Mouse (Mus musculus) neural tube, embryonic 11.5 days (tissue): ENCODE results near the gene Rps8. TPM values are rescaled to one million over a fixed set of nuclear protein-coding genes. Genes with fewer than 3 reads are reported as not detected.

Source experiments
- ATAC-seq: fragments of 200-750 bp; cut with Nextera tagmentation; 2 replicates; pipeline ENCODE4 v1.8.0; 2017; ENCODE audit warnings: moderate number of reproducible peaks, mild to moderate bottlenecking, moderate TSS enrichment, moderate library complexity; ENCODE audit not compliant: insufficient read depth, low FRiP score, low TSS enrichment
- DNase-seq: peaks from one replicate; pipeline ENCODE4 v3.0.0-alpha.2; 2015; ENCODE audit warnings: low spot score
- H3K27ac ChIP-seq: fragments of 300-500 bp; sonication (generic); 2 replicates; pipeline ENCODE4 v1.5.1; 2014; ENCODE audit warnings: low read depth, mild to moderate bottlenecking, low read length
- H3K27me3 ChIP-seq: fragments of 300-500 bp; sonication (generic); 2 replicates; pipeline ENCODE4 v1.6.1; 2014; ENCODE audit warnings: mild to moderate bottlenecking, low read length, mixed read lengths; ENCODE audit not compliant: control insufficient read depth, insufficient read depth
- H3K36me3 ChIP-seq: fragments of 300-500 bp; sonication (generic); 2 replicates; pipeline ENCODE4 v1.6.1; 2014; ENCODE audit warnings: mild to moderate bottlenecking, low read length, moderate library complexity, mixed read lengths; ENCODE audit not compliant: control insufficient read depth, insufficient read depth
- H3K4me1 ChIP-seq: fragments of 300-500 bp; sonication (generic); 2 replicates; pipeline ENCODE4 v1.6.1; 2014; ENCODE audit warnings: low read length, mixed read lengths; ENCODE audit not compliant: control insufficient read depth, insufficient read depth
- H3K4me2 ChIP-seq: fragments of 300-500 bp; sonication (generic); 2 replicates; pipeline ENCODE4 v1.6.1; 2014; ENCODE audit warnings: low read depth, mild to moderate bottlenecking, moderate library complexity
- H3K4me3 ChIP-seq: fragments of 300-500 bp; sonication (generic); 2 replicates; pipeline ENCODE4 v1.5.1; 2014; ENCODE audit warnings: low read depth, low read length
- H3K9ac ChIP-seq: fragments of 300-500 bp; sonication (generic); 2 replicates; pipeline ENCODE4 v1.6.1; 2014; ENCODE audit warnings: mild to moderate bottlenecking, low read length
- H3K9me3 ChIP-seq: fragments of 300-500 bp; sonication (generic); 2 replicates; pipeline ENCODE4 v1.6.1; 2016; ENCODE audit warnings: low read length; ENCODE audit not compliant: control insufficient read depth
- WGBS: fragments of 180-500 bp; shearing (Covaris S2); extraction: QIAGEN DNeasy Blood & Tissue Kit; methylation state at CpG from one replicate; pipeline ENCODE4 v1.1.7; 2014; 5-methylcytosine and 5-hydroxymethylcytosine counted together
- polyA plus RNA-seq: library from polyadenylated mRNA; unstranded; fragments of >200 nt; fragmentation: Nextera tagmentation; extraction: Ambion mirVana; gene quantifications from 2 replicates; pipeline ENCODE4 v1.2.1, GENCODE M21; 2014

The Rps8 gene
- polyA plus RNA-seq, 1 experiment from 2014 or later = 818 TPM

GRCm38 (mm10) chr4:117131890-117132793 lies 23.9 kb downstream of the Rps8 start:
- peak; percentile 79 for DNase-seq
- Histone ChIP-seq H3K4me2 (peak overlapping the region; percentile 81), H3K36me3 (peaks cover 3% of the 10 kb centered on the region), H3K9ac (peak overlapping the region; percentile 76), H3K4me3 (peak overlapping the region; percentile 78), H3K4me1 (peaks cover 29% of the 10 kb centered on the region), H3K27me3 (no peaks in the 10 kb centered on the region), H3K9me3 (no peaks in the 10 kb centered on the region), H3K27ac (peak overlapping the region; percentile 72)
- peak; percentile 68 for ATAC-seq
- 4% methylated on average over 7 of the region's 7 CpGs for WGBS

DNA sequence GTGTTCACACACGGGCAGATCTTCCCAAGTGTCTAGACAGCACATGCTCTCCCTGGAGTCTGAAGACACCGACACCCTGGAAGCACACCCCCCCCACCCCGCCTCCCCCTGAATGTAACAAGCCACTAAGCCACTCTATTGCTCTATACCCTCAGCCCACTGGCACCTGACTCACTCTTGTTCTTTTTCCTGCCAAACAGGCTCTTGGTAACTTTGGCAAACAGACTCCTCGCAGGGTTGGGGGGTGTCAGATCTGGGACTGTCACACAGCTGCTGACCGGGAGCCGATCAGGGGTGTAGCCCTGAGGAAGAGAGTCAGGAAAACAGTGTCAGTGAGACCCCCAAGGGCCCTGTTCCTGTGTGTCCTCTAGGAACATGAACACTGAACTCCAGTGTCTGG lies 24.8 kb downstream of the Rps8 start:
- H3K9ac ChIP-seq = peak overlapping the region; percentile 26; the same call in 1 of the 2 replicates
- H3K27ac ChIP-seq = peak overlapping the region; percentile 72
- H3K4me3 ChIP-seq = peak overlapping the region; percentile 78
- peaks cover 3% of the 10 kb centered on the region for H3K36me3 ChIP-seq
- H3K9me3 ChIP-seq = no peaks in the 10 kb centered on the region
- H3K4me2 ChIP-seq = peak overlapping the region; percentile 81
- peaks cover 29% of the 10 kb centered on the region for H3K4me1 ChIP-seq
- ATAC-seq (no peak), DNase-seq (no peak)
- WGBS = 61% methylated on average over 6 of the region's 6 CpGs
- H3K27me3 ChIP-seq = no peaks in the 10 kb centered on the region

GRCm38 (mm10) chr4:117130790-117131189 lies 25.3 kb downstream of the Rps8 start:
- Histone ChIP-seq H3K9ac (no peak overlapping the region), H3K4me3 (no peak overlapping the region), H3K27me3 (no peaks in the 10 kb centered on the region), H3K4me2 (peak overlapping the region; percentile 81; the same call in 1 of the 2 replicates), H3K36me3 (peaks cover 3% of the 10 kb centered on the region), H3K9me3 (no peaks in the 10 kb centered on the region), H3K27ac (peak overlapping the region; percentile 72), H3K4me1 (peaks cover 31% of the 10 kb centered on the region)
- ATAC-seq (no peak), DNase-seq (peak; percentile 57)
- WGBS = 51% methylated on average over 6 of the region's 6 CpGs

- H3K9me3 ChIP-seq = no peaks in the 10 kb centered on the region
- peaks cover 41% of the 10 kb centered on the region for H3K4me1 ChIP-seq
- ATAC-seq (no peak), DNase-seq (no peak)
- no peak overlapping the region for H3K27ac ChIP-seq
- no peaks in the 10 kb centered on the region for H3K27me3 ChIP-seq
- peaks cover 3% of the 10 kb centered on the region for H3K36me3 ChIP-seq
- H3K9ac ChIP-seq = no peak overlapping the region
- no peak overlapping the region for H3K4me2 ChIP-seq
- no peak overlapping the region for H3K4me3 ChIP-seq
- 89% methylated on average over 33 of the region's 33 CpGs for WGBS
Observed at GRCm38 (mm10) chr4:117127991-117128686, 27.9 kb downstream of the Rps8 start.

DNA sequence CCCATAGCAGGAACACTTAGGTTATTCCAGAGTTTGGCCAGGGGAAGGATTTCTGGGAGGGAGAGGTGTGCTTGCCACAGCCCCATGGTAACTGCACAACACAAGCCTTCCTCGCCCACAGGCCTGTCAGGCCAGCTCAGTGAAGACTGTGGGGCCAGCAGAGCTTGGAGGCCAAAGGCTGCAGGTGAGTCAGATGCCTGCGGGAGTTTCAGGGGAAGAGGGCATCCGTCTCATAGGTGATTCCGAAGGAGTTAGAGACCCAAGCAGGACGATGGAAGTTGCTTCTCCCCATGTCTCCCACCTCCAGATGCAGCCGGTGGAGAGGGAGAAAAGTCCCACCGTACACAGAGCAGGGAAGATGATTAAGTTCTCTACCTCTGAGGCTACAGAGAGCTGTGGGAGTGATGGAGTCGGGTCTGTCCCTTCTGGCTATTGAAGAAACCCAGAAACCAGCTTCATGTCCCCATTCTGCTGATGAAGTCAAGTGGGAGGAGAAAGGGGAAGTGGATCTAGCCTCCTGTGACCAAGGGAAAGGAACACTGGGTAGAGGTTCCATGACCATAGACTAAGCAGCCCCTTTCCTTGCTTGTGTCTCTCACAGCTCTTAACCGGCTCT lies 29.3 kb downstream of the Rps8 start, which contains the start of gene Tctex1d4:
Gene Tctex1d4, plus strand, starts transcription at position 120 of the 616 bp plus-strand sequence.
- H3K9ac ChIP-seq = peak within 1 kb of the TSS; percentile 56

DNA sequence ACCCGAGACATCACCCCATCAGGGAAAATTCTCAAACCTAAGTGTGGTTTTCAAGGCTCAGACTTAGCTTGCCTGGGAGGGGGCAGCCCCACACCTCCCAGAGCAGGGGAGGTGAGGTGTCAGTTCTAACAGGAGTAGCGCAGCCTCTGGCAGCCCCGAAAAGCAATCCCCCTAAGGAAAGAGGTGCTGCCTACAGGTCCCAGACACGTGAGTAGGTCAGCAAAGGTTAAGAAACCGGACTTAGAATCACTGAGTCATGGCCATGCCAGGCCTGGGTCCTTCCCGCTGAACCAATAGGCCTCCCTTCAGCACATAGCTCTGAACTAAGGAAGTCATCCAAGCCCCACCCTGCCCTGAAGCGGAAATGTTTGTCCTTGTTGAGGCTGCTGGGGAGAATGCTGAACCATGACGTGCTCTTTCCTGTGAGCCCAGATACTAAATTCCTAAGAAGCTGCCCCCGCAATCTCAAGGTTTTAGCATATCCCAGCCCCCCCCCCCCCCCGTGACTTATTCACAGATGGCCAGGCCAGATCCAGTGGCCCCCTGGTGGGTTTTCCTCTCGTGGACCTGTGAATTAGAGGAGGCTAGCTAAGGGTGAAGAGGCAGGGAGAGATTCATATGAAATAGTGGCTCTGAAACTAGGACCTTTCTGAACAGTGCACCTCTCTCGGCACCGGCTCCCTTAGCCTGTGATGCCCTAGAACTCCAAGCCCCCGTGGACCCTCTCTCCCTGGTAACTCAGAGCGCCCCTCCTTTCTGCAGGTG lies 30.0 kb downstream of the Rps8 start:
- Histone ChIP-seq H3K27ac (peak overlapping the region; percentile 72), H3K9ac (peak overlapping the region; percentile 56; the same call in 1 of the 2 replicates), H3K4me3 (no peak overlapping the region), H3K4me1 (peaks cover 27% of the 10 kb centered on the region), H3K27me3 (no peaks in the 10 kb centered on the region), H3K9me3 (no peaks in the 10 kb centered on the region), H3K4me2 (no peak overlapping the region), H3K36me3 (peaks cover 3% of the 10 kb centered on the region)
- DNase-seq = peak; percentile 32
- no peak for ATAC-seq
- WGBS = 45% methylated on average over 15 of the region's 15 CpGs

More for the DNA sequence above, 29.3 kb downstream of the Rps8 start, which contains the start of gene Tctex1d4:
- no peak for ATAC-seq
- Histone ChIP-seq H3K36me3 (peaks cover 3% of the 10 kb centered on the region), H3K27ac (peak within 1 kb of the TSS; percentile 72), H3K4me1 (peaks cover 33% of the 10 kb centered on the region), H3K9me3 (no peaks in the 10 kb centered on the region), H3K4me3 (no peak within 1 kb of the TSS), H3K27me3 (no peaks in the 10 kb centered on the region), H3K4me2 (no peak within 1 kb of the TSS)
- 88% methylated on average over 9 of the region's 9 CpGs for WGBS
- DNase-seq = no peak

- Histone ChIP-seq H3K9me3 (no peaks in the 10 kb centered on the region), H3K36me3 (peaks cover 3% of the 10 kb centered on the region), H3K9ac (peak within 1 kb of the TSS; percentile 56), H3K4me1 (peaks cover 22% of the 10 kb centered on the region), H3K4me2 (no peak within 1 kb of the TSS), H3K27ac (peak within 1 kb of the TSS; percentile 72), H3K4me3 (no peak within 1 kb of the TSS), H3K27me3 (no peaks in the 10 kb centered on the region)
- 32% methylated on average over 8 of the region's 8 CpGs for WGBS
- DNase-seq = peak; percentile 58
- peak; percentile 43; the same call in 1 of the 2 replicates for ATAC-seq
Observed at GRCm38 (mm10) chr4:117125348-117125909, 30.6 kb downstream of the Rps8 start, which contains the start of gene Btbd19. Btbd19 (minus strand) TSS chr4:117125725.
